Mouse (Mus musculus) spleen, adult 12 weeks (tissue): ENCODE data around the gene Smyd5.

Experiments used
- DNase-seq: peaks from one replicate; pipeline ENCODE4 v3.0.0; 2022; ENCODE audit warnings: low spot score

The Smyd5 gene

GRCm38 (mm10) chr6:85431842-85432431, at the start of gene Smyd5:
Gene Smyd5, plus strand, starts transcription at chr6:85431989.
- DNase-seq: peak; percentile 77

- no peak for DNase-seq
These were observed 49.0 kb upstream of the Smyd5 start for GRCm38 (mm10) chr6:85382791-85383190.

GRCm38 (mm10) chr6:85388608-85389007, 43.2 kb upstream of the Smyd5 start:
- DNase-seq: no peak

GRCm38 (mm10) chr6:85391803-85392202, 40.0 kb upstream of the Smyd5 start:
- DNase-seq: peak; percentile 31

- no peak for DNase-seq
These were observed 36.4 kb upstream of the Smyd5 start for GRCm38 (mm10) chr6:85395360-85395759.

- DNase-seq: no peak
These were observed 34.6 kb upstream of the Smyd5 start for GRCm38 (mm10) chr6:85397165-85397564.

GRCm38 (mm10) chr6:85399715-85400114, 32.1 kb upstream of the Smyd5 start:
- DNase-seq: no peak

- DNase-seq: no peak
These were observed 29.2 kb upstream of the Smyd5 start for GRCm38 (mm10) chr6:85402613-85403012.

GRCm38 (mm10) chr6:85403039-85403438, 28.8 kb upstream of the Smyd5 start:
- no peak for DNase-seq

- no peak for DNase-seq
These were observed 22.8 kb upstream of the Smyd5 start for GRCm38 (mm10) chr6:85409003-85409402.

- no peak for DNase-seq
These were observed 21.0 kb upstream of the Smyd5 start for GRCm38 (mm10) chr6:85410771-85411273.

- DNase-seq: no peak
These were observed 16.0 kb upstream of the Smyd5 start for GRCm38 (mm10) chr6:85415829-85416228.

GRCm38 (mm10) chr6:85419150-85419549, 12.6 kb upstream of the Smyd5 start:
- no peak for DNase-seq

GRCm38 (mm10) chr6:85423836-85424379, 7.9 kb upstream of the Smyd5 start, which contains the start of gene Noto:
Gene Noto, plus strand, starts transcription at chr6:85423886.
- DNase-seq: no peak

GRCm38 (mm10) chr6:85431274-85431841, 431 bp upstream of the Smyd5 start:
- DNase-seq: no peak

GRCm38 (mm10) chr6:85433865-85434264, 2.1 kb downstream of the Smyd5 start:
- no peak for DNase-seq

GRCm38 (mm10) chr6:85436204-85436603, 4.4 kb downstream of the Smyd5 start:
- DNase-seq: no peak

GRCm38 (mm10) chr6:85436631-85437030, 4.8 kb downstream of the Smyd5 start:
- DNase-seq: no peak

GRCm38 (mm10) chr6:85441142-85441541, 9.4 kb downstream of the Smyd5 start:
- DNase-seq: no peak

GRCm38 (mm10) chr6:85443488-85444233, 11.9 kb downstream of the Smyd5 start:
- DNase-seq: no peak

- no peak for DNase-seq
These were observed 12.6 kb downstream of the Smyd5 start for GRCm38 (mm10) chr6:85444266-85444965.

GRCm38 (mm10) chr6:85445286-85445685, 13.5 kb downstream of the Smyd5 start:
- no peak for DNase-seq
